Mouse (Mus musculus): ENCODE measurements around the gene Gm3558. TPM values are rescaled to one million over a fixed set of nuclear protein-coding genes. Genes with fewer than 3 reads are reported as not detected.

Gene Gm3558
- polyA plus RNA-seq (2012; rRNA removed): not detected in 2 replicates

GRCm38 (mm10) chr14:7568382-7568781 is at the start of gene Gm3558:
Gm3558 (minus strand) TSS chr14:7568566.

GRCm38 (mm10) chr14:7595492-7595891 is 27.1 kb upstream of the Gm3558 start, which contains the start of gene Gm10338:
Gm10338 (minus strand) TSS chr14:7595592.

Other genes starting within 250 kb of the Gm3558 start
- not detected in 2 replicates for gene Gm5797, start 236.2 kb downstream of the Gm3558 start, polyA plus RNA-seq (2012; rRNA removed)
- gene Gm8374, start 203.4 kb downstream of the Gm3558 start, polyA plus RNA-seq (2012; rRNA removed): not detected in 2 replicates
- gene Gm3755, start 117.6 kb downstream of the Gm3558 start, polyA plus RNA-seq (2012; rRNA removed): not detected in 2 replicates
- not detected in 2 replicates for gene Gm3752, start 84.8 kb downstream of the Gm3558 start, polyA plus RNA-seq (2012; rRNA removed)
- gene Gm10338, start 27.0 kb upstream of the Gm3558 start, polyA plus RNA-seq (2012; rRNA removed): not detected in 2 replicates
- not detected in 2 replicates for gene Gm10128, start 75.4 kb upstream of the Gm3558 start, polyA plus RNA-seq (2012; rRNA removed)
- gene Gm26661, start 223.0 kb upstream of the Gm3558 start, polyA plus RNA-seq (2012; rRNA removed): 0.90 TPM in 1 of 2 replicates, not detected in the other
- 74.7 and 76.8 TPM in 2 replicates for gene Flnb, start 249.4 kb upstream of the Gm3558 start, polyA plus RNA-seq (2012; rRNA removed)